Mouse (Mus musculus) ovary, postnatal 10 days (tissue): ENCODE results near the gene Ltbp2.

Experiments used
- DNase-seq: peaks from one replicate; pipeline ENCODE4 v3.0.0; 2022; ENCODE audit warnings: low spot score

Ltbp2 gene

GRCm38 (mm10) chr12:84839965-84840364 is 36.4 kb downstream of the Ltbp2 start:
- DNase-seq: no peak

GRCm38 (mm10) chr12:84835626-84836025 is 40.7 kb downstream of the Ltbp2 start:
- DNase-seq: no peak

GRCm38 (mm10) chr12:84834773-84835172 is 41.6 kb downstream of the Ltbp2 start:
- no peak for DNase-seq

GRCm38 (mm10) chr12:84831648-84832047 is 44.7 kb downstream of the Ltbp2 start:
- DNase-seq: no peak

GRCm38 (mm10) chr12:84831141-84831540 is 45.2 kb downstream of the Ltbp2 start:
- DNase-seq: no peak

GRCm38 (mm10) chr12:84830438-84830837 is 45.9 kb downstream of the Ltbp2 start:
- DNase-seq: no peak

GRCm38 (mm10) chr12:84829913-84830312 is 46.4 kb downstream of the Ltbp2 start:
- no peak for DNase-seq

GRCm38 (mm10) chr12:84829109-84829724 is 47.1 kb downstream of the Ltbp2 start:
- no peak for DNase-seq

- DNase-seq: no peak
These were observed 48.9 kb downstream of the Ltbp2 start for GRCm38 (mm10) chr12:84827384-84827933.

- no peak for DNase-seq
These were observed 52.1 kb downstream of the Ltbp2 start for GRCm38 (mm10) chr12:84824203-84824602.

- no peak for DNase-seq
These were observed 52.7 kb downstream of the Ltbp2 start for GRCm38 (mm10) chr12:84823601-84824000.

- no peak for DNase-seq
These were observed 56.8 kb downstream of the Ltbp2 start for GRCm38 (mm10) chr12:84819236-84820168.

GRCm38 (mm10) chr12:84818496-84818895 is 57.8 kb downstream of the Ltbp2 start:
- DNase-seq: no peak

- no peak for DNase-seq
These were observed 61.5 kb downstream of the Ltbp2 start for GRCm38 (mm10) chr12:84814663-84815325.

GRCm38 (mm10) chr12:84813773-84814172 is 62.6 kb downstream of the Ltbp2 start:
- DNase-seq: no peak

- no peak for DNase-seq
These were observed 64.3 kb downstream of the Ltbp2 start for GRCm38 (mm10) chr12:84812004-84812403.

- DNase-seq: no peak
These were observed 64.8 kb downstream of the Ltbp2 start for GRCm38 (mm10) chr12:84811510-84811909.

- DNase-seq: no peak
These were observed 65.5 kb downstream of the Ltbp2 start for GRCm38 (mm10) chr12:84810810-84811209.

- no peak for DNase-seq
These were observed 67.3 kb downstream of the Ltbp2 start for GRCm38 (mm10) chr12:84809033-84809432.

GRCm38 (mm10) chr12:84807351-84807750 is 69.0 kb downstream of the Ltbp2 start:
- no peak for DNase-seq

- no peak for DNase-seq
These were observed 69.6 kb downstream of the Ltbp2 start for GRCm38 (mm10) chr12:84806726-84807125.

- no peak for DNase-seq
These were observed 70.3 kb downstream of the Ltbp2 start for GRCm38 (mm10) chr12:84806010-84806409.
